Mouse (Mus musculus): ENCODE results near the gene Ddah2. TPM values are rescaled to one million over a fixed set of nuclear protein-coding genes. Genes with fewer than 3 reads are reported as not detected.
A peak's percentile ranks its signal among the peaks of the same experiment; 100 is the strongest.

The Ddah2 gene
- polyA plus RNA-seq (2015; fragmentation: Nextera tagmentation; extraction: Ambion mirVana), result 324 and 356 TPM in 2 replicates

DNA sequence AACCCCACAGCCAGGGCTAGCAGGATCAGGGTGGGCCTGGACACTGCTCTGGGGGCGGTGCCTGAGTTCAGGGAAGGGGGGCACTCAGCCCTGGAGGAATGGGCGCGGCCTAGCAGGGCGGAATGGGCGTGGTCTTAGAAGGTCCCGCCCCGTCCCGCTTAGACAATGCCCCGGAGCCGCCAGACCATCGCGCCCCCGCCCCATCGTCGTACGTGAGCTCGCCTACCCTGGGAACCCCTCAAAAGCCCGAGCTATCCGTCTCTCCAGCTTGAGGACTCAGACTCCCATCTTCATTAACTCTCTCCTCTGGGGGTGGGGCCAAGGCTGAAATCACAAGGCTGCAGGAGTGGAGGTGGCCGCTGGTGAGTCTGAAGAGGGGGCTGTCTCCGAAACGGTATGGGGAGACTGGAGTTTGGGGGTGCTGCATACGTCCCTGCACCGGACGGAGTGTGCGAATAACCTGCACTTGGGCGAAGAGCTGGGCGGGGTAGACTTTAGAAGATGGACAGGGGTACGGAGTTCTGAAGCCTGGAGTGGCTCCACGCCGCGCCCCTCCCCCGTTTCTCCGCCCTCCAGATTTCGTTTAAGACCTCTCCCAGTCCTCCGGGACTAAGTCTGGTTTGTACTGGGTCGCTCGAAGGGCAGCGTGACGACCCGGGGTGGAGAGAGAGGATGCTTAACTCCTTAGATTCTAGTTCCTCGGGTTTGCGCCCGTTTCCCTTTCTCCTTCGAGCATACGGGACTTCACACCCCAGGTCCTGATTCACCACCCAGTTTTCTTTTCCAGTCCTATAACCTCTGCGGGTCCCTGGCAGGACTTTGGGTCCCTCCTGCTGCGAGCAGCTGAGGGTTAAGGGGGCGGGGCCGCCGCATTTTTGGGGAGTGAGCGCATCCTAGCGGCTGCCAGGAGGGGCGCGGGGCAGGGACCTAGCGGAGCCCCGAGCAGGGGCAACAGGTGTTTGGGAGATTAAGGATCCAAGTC, at the start of gene Ddah2:
TSS of gene Ddah2 (plus strand) at position 125 of the 982 bp plus-strand sequence.
- ATAC-seq (replicated peaks; ENCODE audit: low FRiP score), result peak; percentile 93
- Histone ChIP-seq H3K9ac (peak within 1 kb of the TSS; percentile 86), H3K36me3 (peaks cover 71% of the 10 kb centered on the region), H3K27me3 (no peaks in the 10 kb centered on the region), H3K4me1 (peaks cover 43% of the 10 kb centered on the region), H3K27ac (peak within 1 kb of the TSS; percentile 97), H3K4me3 (replicated peaks) (peak within 1 kb of the TSS; percentile 83), H3K4me2 (peak within 1 kb of the TSS; percentile 74), H3K9me3 (replicated peaks) (no peaks in the 10 kb centered on the region)
- WGBS, result under 1% methylated on average over 57 of the region's 57 CpGs

DNA sequence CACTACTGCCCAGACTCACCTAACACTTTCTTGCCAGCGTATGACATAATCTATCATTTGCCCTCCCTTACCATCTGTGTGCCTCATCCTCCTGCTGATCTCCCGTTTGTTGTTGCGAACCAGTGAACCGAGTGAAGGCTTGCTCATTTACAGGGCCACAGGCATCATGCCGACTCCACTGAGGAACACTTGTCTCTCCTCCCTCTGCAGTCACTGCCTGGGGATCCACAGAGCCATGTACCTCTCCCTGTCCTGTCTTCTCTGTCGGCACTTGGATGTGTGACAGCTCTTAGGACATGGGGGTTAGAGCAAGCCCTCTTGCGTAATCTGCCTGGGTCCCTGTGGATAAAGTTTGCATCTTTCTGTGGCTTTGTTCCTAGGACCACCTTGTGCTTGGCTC, 49.2 kb upstream of the Ddah2 start:
- H3K27me3 ChIP-seq, result no peaks in the 10 kb centered on the region
- H3K9me3 ChIP-seq (replicated peaks), result no peaks in the 10 kb centered on the region
- no peak for ATAC-seq (replicated peaks; ENCODE audit: low FRiP score)
- no peak overlapping the region for H3K4me3 ChIP-seq (replicated peaks)
- H3K4me1 ChIP-seq, result no peaks in the 10 kb centered on the region
- H3K36me3 ChIP-seq, result peaks cover 98% of the 10 kb centered on the region
- no peak overlapping the region for H3K9ac ChIP-seq
- WGBS, result 78% methylated on average over 7 of the region's 7 CpGs
- H3K27ac ChIP-seq, result no peak overlapping the region
- H3K4me2 ChIP-seq, result no peak overlapping the region

DNA sequence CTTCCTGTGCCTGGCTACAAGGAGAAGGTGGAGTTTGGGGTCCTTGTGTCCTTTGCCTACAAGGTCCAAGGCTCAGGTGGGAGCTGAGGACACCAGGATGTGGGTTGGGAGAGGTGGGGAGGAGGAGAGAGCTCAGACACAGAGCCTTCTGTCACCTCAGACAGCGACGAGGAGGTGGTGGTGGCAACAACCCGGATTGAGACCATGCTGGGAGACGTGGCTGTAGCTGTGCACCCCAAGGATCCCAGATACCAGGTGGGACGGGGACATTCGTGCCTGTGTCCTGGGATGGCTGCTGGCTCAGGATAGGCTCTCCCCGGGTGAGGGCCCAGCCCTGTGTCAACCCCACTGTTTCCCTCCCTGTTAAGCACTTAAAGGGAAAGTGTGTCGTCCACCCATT, 47.4 kb upstream of the Ddah2 start:
- Histone ChIP-seq H3K36me3 (peaks cover 100% of the 10 kb centered on the region), H3K4me1 (peaks cover 6% of the 10 kb centered on the region), H3K4me2 (no peak overlapping the region), H3K27ac (no peak overlapping the region), H3K4me3 (replicated peaks) (no peak overlapping the region), H3K27me3 (no peaks in the 10 kb centered on the region), H3K9me3 (replicated peaks) (no peaks in the 10 kb centered on the region), H3K9ac (no peak overlapping the region)
- no peak for ATAC-seq (replicated peaks; ENCODE audit: low FRiP score)
- WGBS, result 95% methylated on average over 8 of the region's 8 CpGs

DNA sequence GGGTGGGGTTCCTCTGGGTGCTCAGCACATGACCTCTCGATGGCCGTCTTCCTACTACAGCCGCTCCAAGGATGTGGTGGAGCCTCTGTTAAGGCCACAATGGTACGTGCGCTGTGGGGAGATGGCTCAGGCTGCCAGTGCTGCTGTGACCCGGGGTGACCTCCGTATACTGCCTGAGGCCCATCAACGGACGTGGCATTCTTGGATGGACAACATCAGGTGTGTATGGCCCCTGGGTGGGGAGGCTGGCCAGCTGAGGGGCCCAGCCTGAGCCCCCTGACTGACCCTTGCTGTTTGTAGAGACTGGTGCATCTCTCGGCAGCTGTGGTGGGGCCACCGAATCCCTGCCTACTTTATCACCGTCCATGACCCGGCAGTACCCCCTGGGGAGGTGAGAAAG, 46.4 kb upstream of the Ddah2 start:
- no peak overlapping the region for H3K4me3 ChIP-seq (replicated peaks)
- 83% methylated on average over 13 of the region's 13 CpGs for WGBS
- no peaks in the 10 kb centered on the region for H3K27me3 ChIP-seq
- H3K36me3 ChIP-seq, result peaks cover 98% of the 10 kb centered on the region
- peaks cover 10% of the 10 kb centered on the region for H3K4me1 ChIP-seq
- no peak overlapping the region for H3K9ac ChIP-seq
- no peak overlapping the region for H3K4me2 ChIP-seq
- H3K9me3 ChIP-seq (replicated peaks), result no peaks in the 10 kb centered on the region
- no peak for ATAC-seq (replicated peaks; ENCODE audit: low FRiP score)
- H3K27ac ChIP-seq, result no peak overlapping the region

DNA sequence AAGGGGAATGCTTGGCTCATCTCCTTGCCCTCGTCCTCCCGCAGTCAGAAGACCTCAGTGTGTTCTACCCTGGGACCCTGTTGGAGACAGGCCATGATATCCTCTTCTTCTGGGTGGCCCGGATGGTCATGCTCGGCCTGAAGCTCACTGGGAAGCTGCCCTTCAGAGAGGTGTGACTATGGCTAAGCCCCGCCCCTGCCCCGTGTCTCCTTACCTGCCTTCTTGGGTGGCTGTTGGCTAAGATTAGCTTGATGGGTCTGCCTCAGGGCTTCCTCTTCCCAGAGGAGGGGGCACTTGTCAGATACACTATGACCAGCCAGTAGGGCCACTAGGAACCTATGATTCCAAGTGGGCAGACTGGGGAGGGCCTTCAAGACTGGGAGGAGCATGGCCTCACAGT, 45.6 kb upstream of the Ddah2 start:
- Histone ChIP-seq H3K36me3 (peaks cover 90% of the 10 kb centered on the region), H3K27ac (no peak overlapping the region), H3K4me1 (peaks cover 10% of the 10 kb centered on the region), H3K27me3 (no peaks in the 10 kb centered on the region), H3K4me2 (no peak overlapping the region), H3K9ac (no peak overlapping the region), H3K9me3 (replicated peaks) (no peaks in the 10 kb centered on the region), H3K4me3 (replicated peaks) (no peak overlapping the region)
- 78% methylated on average over 6 of the region's 6 CpGs for WGBS
- ATAC-seq (replicated peaks; ENCODE audit: low FRiP score), result no peak

DNA sequence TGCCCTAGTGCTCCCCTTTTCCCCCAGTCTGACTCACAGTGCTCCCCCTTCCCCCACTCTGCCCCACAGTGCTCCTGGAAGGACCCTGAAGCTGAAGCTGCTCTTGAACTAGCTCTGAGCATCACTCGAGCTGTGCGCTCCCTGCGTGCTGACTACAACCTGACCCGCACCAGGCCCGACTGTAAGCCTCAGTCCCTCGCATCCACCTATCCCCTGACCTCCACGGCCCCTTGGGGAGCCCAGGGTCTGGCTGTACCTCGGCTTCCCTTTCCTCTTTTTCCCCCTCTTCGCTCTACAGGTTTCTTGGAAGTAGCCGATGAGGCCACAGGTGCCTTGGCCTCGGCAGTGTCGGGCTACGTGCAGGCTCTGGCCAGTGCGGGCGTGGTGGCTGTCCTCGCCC, 43.5 kb upstream of the Ddah2 start:
- 93% methylated on average over 16 of the region's 16 CpGs for WGBS
- Histone ChIP-seq H3K4me2 (no peak overlapping the region), H3K36me3 (peaks cover 69% of the 10 kb centered on the region), H3K9ac (no peak overlapping the region), H3K4me3 (replicated peaks) (no peak overlapping the region), H3K4me1 (peaks cover 10% of the 10 kb centered on the region), H3K27ac (no peak overlapping the region), H3K27me3 (no peaks in the 10 kb centered on the region), H3K9me3 (replicated peaks) (no peaks in the 10 kb centered on the region)
- no peak for ATAC-seq (replicated peaks; ENCODE audit: low FRiP score)

DNA sequence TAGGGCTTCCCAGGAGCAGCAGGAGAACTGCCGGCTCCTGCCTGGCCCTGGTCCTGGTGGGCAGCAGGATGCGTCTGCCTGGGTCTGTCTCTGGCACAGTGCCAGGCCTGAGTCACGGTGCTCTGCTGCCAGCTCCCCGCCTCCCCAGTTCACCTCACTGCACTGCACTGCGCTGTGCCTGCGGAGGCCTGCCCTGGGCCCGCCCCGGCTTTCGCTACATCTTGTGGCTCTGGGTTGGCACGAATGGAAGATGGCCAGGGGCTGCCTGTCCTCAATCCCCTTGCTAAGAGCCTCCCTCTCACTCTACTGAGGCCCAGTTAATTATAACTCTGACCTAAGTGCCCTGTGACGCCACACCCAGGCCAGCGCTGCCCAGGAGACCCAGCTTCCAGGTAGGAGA, 42.5 kb upstream of the Ddah2 start, which contains the start of gene Vwa7:
TSS of gene Vwa7 (plus strand) at position 204 of the 400 bp plus-strand sequence.
- H3K4me3 ChIP-seq (replicated peaks), result no peak within 1 kb of the TSS
- H3K27ac ChIP-seq, result peak within 1 kb of the TSS; percentile 32
- H3K4me1 ChIP-seq, result peaks cover 16% of the 10 kb centered on the region
- H3K9me3 ChIP-seq (replicated peaks), result no peaks in the 10 kb centered on the region
- H3K27me3 ChIP-seq, result no peaks in the 10 kb centered on the region
- no peak within 1 kb of the TSS for H3K9ac ChIP-seq
- 67% methylated on average over 12 of the region's 12 CpGs for WGBS
- peaks cover 59% of the 10 kb centered on the region for H3K36me3 ChIP-seq
- ATAC-seq (replicated peaks; ENCODE audit: low FRiP score), result peak; percentile 22; the same call in 1 of the 2 replicates
- no peak within 1 kb of the TSS for H3K4me2 ChIP-seq

DNA sequence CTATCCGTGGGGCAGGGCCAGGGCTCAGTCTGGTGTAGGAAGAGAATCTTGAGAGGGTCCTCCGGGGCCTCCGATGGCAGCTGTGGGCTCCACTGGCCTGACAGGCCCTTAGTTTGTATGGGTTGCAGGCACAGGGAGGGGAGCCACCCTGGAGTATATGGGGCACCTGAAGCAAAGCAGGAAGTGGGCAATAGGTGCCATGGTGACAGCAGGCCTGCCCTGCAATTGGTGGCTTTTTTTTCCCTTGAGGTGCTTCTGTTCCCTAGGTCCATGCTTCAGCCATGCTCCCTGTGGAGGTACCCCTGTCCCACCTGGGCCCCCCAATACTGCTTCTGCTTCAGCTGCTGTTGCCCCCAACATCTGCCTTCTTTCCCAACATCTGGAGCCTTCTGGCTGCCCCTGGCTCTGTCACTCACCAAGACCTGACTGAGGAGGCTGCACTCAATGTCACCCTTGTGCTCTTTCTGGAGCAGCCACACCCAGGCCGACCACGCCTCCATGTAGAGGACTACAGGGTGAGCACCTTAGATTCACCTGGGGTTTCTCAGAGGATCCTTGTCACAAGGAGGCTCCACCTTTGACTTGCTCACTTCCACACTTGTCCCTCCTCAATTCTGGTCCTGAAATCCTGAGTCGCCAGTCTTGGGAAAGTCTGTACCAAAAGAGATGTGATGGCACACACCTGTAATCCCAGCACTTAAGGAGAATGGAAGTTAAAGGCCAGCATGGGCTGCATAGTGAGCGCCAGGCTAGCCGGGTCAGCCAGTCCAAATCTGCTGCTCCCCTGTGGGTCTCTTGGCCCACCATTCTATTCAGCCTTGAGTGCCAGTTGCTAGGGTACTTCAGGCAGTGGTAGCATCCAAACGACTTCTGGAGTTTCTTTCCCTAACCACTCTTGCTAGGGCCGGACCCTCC, 41.8 kb upstream of the Ddah2 start:
- H3K4me1 ChIP-seq, result peaks cover 19% of the 10 kb centered on the region
- ATAC-seq (replicated peaks; ENCODE audit: low FRiP score), result no peak
- H3K9me3 ChIP-seq (replicated peaks), result no peaks in the 10 kb centered on the region
- H3K27me3 ChIP-seq, result no peaks in the 10 kb centered on the region
- WGBS, result 77% methylated on average over 10 of the region's 10 CpGs
- H3K27ac ChIP-seq, result peak overlapping the region; percentile 32; the same call in 1 of the 2 replicates
- H3K9ac ChIP-seq, result no peak overlapping the region
- H3K4me3 ChIP-seq (replicated peaks), result no peak overlapping the region
- H3K36me3 ChIP-seq, result peaks cover 52% of the 10 kb centered on the region
- no peak overlapping the region for H3K4me2 ChIP-seq

DNA sequence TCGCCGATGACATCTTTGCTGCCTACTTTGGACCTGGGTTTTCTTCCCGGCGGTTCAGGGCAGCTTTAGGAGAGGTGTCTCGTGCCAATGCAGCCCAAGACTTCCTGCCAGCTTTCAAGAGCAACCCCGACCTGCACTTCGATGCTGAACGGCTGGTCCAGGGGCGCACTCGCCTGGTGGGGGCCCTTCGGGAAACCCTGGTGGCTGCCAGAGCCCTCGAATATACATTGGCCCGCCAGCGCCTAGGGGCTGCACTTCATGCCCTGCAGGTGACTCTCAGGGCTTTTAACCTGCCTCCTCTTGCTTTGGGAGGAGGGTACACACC, 41.2 kb upstream of the Ddah2 start:
- no peaks in the 10 kb centered on the region for H3K27me3 ChIP-seq
- ATAC-seq (replicated peaks; ENCODE audit: low FRiP score), result no peak
- WGBS, result 71% methylated on average over 14 of the region's 14 CpGs
- H3K4me2 ChIP-seq, result no peak overlapping the region
- peaks cover 46% of the 10 kb centered on the region for H3K36me3 ChIP-seq
- no peak overlapping the region for H3K27ac ChIP-seq
- no peak overlapping the region for H3K4me3 ChIP-seq (replicated peaks)
- no peak overlapping the region for H3K9ac ChIP-seq
- H3K9me3 ChIP-seq (replicated peaks), result no peaks in the 10 kb centered on the region
- peaks cover 19% of the 10 kb centered on the region for H3K4me1 ChIP-seq

DNA sequence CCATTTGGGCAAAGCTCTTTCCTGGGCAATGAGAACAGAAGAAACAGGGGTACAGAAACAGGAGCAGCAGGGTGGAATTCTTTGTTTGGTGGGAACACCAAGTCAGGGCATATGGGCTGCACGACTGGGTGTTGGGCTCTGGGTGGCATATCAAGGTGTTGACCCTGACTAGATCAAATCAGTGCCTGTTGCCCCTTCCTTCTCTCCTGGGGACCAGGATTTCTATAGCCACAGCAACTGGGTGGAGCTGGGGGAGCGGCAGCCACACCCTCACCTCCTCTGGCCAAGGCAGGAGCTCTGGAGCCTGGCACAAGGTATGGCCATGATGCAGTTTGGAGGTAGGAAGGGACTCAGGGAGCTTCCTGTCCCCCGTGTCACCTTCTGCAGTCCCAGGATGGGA, 40.7 kb upstream of the Ddah2 start:
- H3K27ac ChIP-seq, result no peak overlapping the region
- no peak for ATAC-seq (replicated peaks; ENCODE audit: low FRiP score)
- no peaks in the 10 kb centered on the region for H3K9me3 ChIP-seq (replicated peaks)
- H3K4me1 ChIP-seq, result peaks cover 19% of the 10 kb centered on the region
- H3K9ac ChIP-seq, result no peak overlapping the region
- no peak overlapping the region for H3K4me3 ChIP-seq (replicated peaks)
- H3K4me2 ChIP-seq, result no peak overlapping the region
- H3K27me3 ChIP-seq, result no peaks in the 10 kb centered on the region
- 84% methylated on average over 3 of the region's 3 CpGs for WGBS
- peaks cover 41% of the 10 kb centered on the region for H3K36me3 ChIP-seq

DNA sequence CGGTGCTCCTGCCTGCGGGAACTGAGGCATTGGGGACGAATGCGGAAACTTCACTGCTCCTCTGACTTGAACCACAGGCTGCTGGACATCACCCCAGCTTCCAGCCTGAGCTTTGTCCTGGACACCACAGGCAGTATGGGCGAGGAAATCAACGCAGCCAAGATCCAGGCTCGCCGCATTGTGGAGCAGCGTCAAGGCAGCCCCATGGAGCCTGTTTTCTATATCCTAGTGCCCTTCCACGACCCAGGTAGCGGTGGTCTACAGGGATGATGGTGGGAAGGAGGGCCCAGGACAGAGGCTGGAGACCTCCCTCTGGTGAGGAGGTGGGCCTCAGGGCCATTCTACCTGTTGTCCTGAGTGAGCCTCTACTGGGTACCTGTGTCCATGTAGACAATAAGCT, 38.9 kb upstream of the Ddah2 start:
- no peak for ATAC-seq (replicated peaks; ENCODE audit: low FRiP score)
- peaks cover 23% of the 10 kb centered on the region for H3K36me3 ChIP-seq
- H3K27ac ChIP-seq, result no peak overlapping the region
- H3K4me2 ChIP-seq, result no peak overlapping the region
- 71% methylated on average over 11 of the region's 11 CpGs for WGBS
- H3K27me3 ChIP-seq, result no peaks in the 10 kb centered on the region
- no peaks in the 10 kb centered on the region for H3K9me3 ChIP-seq (replicated peaks)
- H3K9ac ChIP-seq, result no peak overlapping the region
- H3K4me3 ChIP-seq (replicated peaks), result no peak overlapping the region
- peaks cover 32% of the 10 kb centered on the region for H3K4me1 ChIP-seq

DNA sequence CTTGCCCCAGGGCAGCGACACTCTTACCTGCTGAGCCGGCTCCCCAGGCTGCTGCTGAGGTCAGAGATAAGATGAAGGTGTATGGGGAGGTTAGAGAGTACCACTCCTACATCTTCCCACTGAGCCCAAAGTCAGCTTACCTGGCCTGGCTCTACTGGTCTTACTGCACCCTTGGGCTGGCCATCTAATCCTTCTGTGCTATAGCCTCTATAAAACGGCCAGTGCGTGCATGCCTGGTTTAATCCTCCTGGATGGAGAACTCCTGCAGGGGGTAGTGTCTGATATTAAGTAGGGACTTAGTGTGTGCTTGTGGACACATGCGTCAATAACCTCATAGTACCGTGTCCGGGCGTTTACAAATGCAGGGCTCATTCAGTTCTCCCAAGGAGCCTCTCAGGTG, 38.3 kb upstream of the Ddah2 start:
- no peak overlapping the region for H3K27ac ChIP-seq
- no peak overlapping the region for H3K4me2 ChIP-seq
- no peaks in the 10 kb centered on the region for H3K9me3 ChIP-seq (replicated peaks)
- whole genome bisulfite sequencing, result 88% methylated on average over 8 of the region's 8 CpGs
- peaks cover 17% of the 10 kb centered on the region for H3K36me3 ChIP-seq
- no peaks in the 10 kb centered on the region for H3K27me3 ChIP-seq
- peaks cover 37% of the 10 kb centered on the region for H3K4me1 ChIP-seq
- no peak overlapping the region for H3K4me3 ChIP-seq (replicated peaks)
- H3K9ac ChIP-seq, result no peak overlapping the region
- no peak for ATAC-seq (replicated peaks; ENCODE audit: low FRiP score)
